Mouse (Mus musculus) macrophage (primary cell): ENCODE data around the gene Dhrs1. TPM values are rescaled to one million over a fixed set of nuclear protein-coding genes. Genes with fewer than 3 reads are reported as not detected.
A peak's percentile ranks its signal among the peaks of the same experiment; 100 is the strongest.
"Not testable (repeated sequence)": the region's sequence is repeated elsewhere in the genome, so short reads cannot be mapped to it uniquely, and the experiment has no call there.

Experiments used
- H3K27ac ChIP-seq: fragments of 350-480 bp; formaldehyde crosslinking; 2 replicates; pipeline ENCODE4 v1.9.0; 2021
- H3K36me3 ChIP-seq: fragments of 350-480 bp; formaldehyde crosslinking; 2 replicates; pipeline ENCODE4 v1.9.0; 2021; ENCODE audit errors: inconsistent target
- H3K4me3 ChIP-seq: fragments of 350-480 bp; formaldehyde crosslinking; 2 replicates; pipeline ENCODE4 v1.9.0; 2021; ENCODE audit errors: inconsistent target
- H3K79me2 ChIP-seq: fragments of 350-480 bp; formaldehyde crosslinking; 2 replicates; pipeline ENCODE4 v1.9.0; 2021; ENCODE audit errors: inconsistent target
- WGBS: methylation state at CpG from one replicate; pipeline ENCODE4 v1.1.7; 2026; ENCODE audit warnings: inconsistent platforms; ENCODE audit not compliant: missing documents; 5-methylcytosine and 5-hydroxymethylcytosine counted together
- polyA plus RNA-seq: library from polyadenylated mRNA; stranded (reverse); fragments of 250-400 nt; gene quantifications from 3 replicates; pipeline ENCODE4 v1.2.4, GENCODE M21; 2018; ENCODE audit warnings: inconsistent platforms

The Dhrs1 gene
- polyA plus RNA-seq, 1 experiment from 2014 or later: 106 TPM

GRCm38 (mm10) chr14:55777176-55777575, 31.7 kb upstream of the Dhrs1 start:
- H3K4me3 ChIP-seq: no peak overlapping the region
- 52% methylated on average over 3 of the region's 3 CpGs for WGBS

GRCm38 (mm10) chr14:55776711-55777110, 31.2 kb upstream of the Dhrs1 start:
- 65% methylated on average over 7 of the region's 7 CpGs for whole genome bisulfite sequencing

More at GRCm38 (mm10) chr14:55777176-55777575, 31.7 kb upstream of the Dhrs1 start:
- Histone ChIP-seq H3K36me3 (no peaks in the 10 kb centered on the region), H3K27ac (no peak overlapping the region), H3K79me2 (no peaks in the 10 kb centered on the region)

GRCm38 (mm10) chr14:55769087-55769703, 23.7 kb upstream of the Dhrs1 start:
- H3K36me3 ChIP-seq: no peaks in the 10 kb centered on the region
- WGBS: 93% methylated on average over 15 of the region's 16 CpGs
- H3K27ac ChIP-seq: no peak overlapping the region
- no peak overlapping the region for H3K4me3 ChIP-seq
- H3K79me2 ChIP-seq: no peaks in the 10 kb centered on the region

More at GRCm38 (mm10) chr14:55776711-55777110, 31.2 kb upstream of the Dhrs1 start:
- Histone ChIP-seq H3K36me3 (no peaks in the 10 kb centered on the region), H3K79me2 (no peaks in the 10 kb centered on the region), H3K27ac (no peak overlapping the region), H3K4me3 (no peak overlapping the region)

- WGBS: 55% methylated on average over 6 of the region's 6 CpGs
- Histone ChIP-seq H3K4me3 (no peak overlapping the region), H3K27ac (no peak overlapping the region), H3K36me3 (no peaks in the 10 kb centered on the region), H3K79me2 (no peaks in the 10 kb centered on the region)
Measured at GRCm38 (mm10) chr14:55768555-55768954, 23.1 kb upstream of the Dhrs1 start.

GRCm38 (mm10) chr14:55767519-55768414, 22.3 kb upstream of the Dhrs1 start:
- Histone ChIP-seq H3K36me3 (no peaks in the 10 kb centered on the region), H3K27ac (no peak overlapping the region), H3K4me3 (no peak overlapping the region), H3K79me2 (no peaks in the 10 kb centered on the region)
- 17% methylated on average over 52 of the region's 52 CpGs for WGBS

GRCm38 (mm10) chr14:55765696-55766095, 20.2 kb upstream of the Dhrs1 start, which contains the start of gene Ltb4r1:
TSS of gene Ltb4r1 (plus strand) at chr14:55765962.
- Histone ChIP-seq H3K79me2 (no peaks in the 10 kb centered on the region), H3K36me3 (no peaks in the 10 kb centered on the region), H3K27ac (peak within 1 kb of the TSS; percentile 71; the same call in 1 of the 2 replicates), H3K4me3 (no peak within 1 kb of the TSS)
- WGBS: 34% methylated on average over 4 of the region's 4 CpGs

- Histone ChIP-seq H3K79me2 (no peaks in the 10 kb centered on the region), H3K27ac (peak overlapping the region; percentile 71), H3K4me3 (no peak overlapping the region)
Measured at GRCm38 (mm10) chr14:55763166-55763565, 17.7 kb upstream of the Dhrs1 start.

GRCm38 (mm10) chr14:55762001-55762821, 16.7 kb upstream of the Dhrs1 start:
- peak overlapping the region; percentile 71 for H3K27ac ChIP-seq
- no peaks in the 10 kb centered on the region for H3K36me3 ChIP-seq
- no peaks in the 10 kb centered on the region for H3K79me2 ChIP-seq
- H3K4me3 ChIP-seq: no peak overlapping the region
- WGBS: 23% methylated on average over 74 of the region's 77 CpGs

More at GRCm38 (mm10) chr14:55763166-55763565, 17.7 kb upstream of the Dhrs1 start:
- H3K36me3 ChIP-seq: no peaks in the 10 kb centered on the region
- 5% methylated on average over 7 of the region's 7 CpGs for WGBS

GRCm38 (mm10) chr14:55761163-55761562, 15.7 kb upstream of the Dhrs1 start, which contains the start of gene Ltb4r2:
TSS of gene Ltb4r2 (plus strand) at chr14:55761428.
- Histone ChIP-seq H3K27ac (no peak within 1 kb of the TSS), H3K36me3 (no peaks in the 10 kb centered on the region), H3K4me3 (no peak within 1 kb of the TSS), H3K79me2 (no peaks in the 10 kb centered on the region)
- WGBS: 95% methylated on average over 6 of the region's 6 CpGs

- not testable (repeated sequence) for H3K27ac ChIP-seq, H3K4me3 ChIP-seq, H3K79me2 ChIP-seq, H3K36me3 ChIP-seq
- WGBS: 0% methylated on average over 5 of the region's 6 CpGs
Measured at GRCm38 (mm10) chr14:55760156-55760555, 14.7 kb upstream of the Dhrs1 start.

GRCm38 (mm10) chr14:55758363-55758784, 12.9 kb upstream of the Dhrs1 start, which contains the start of gene Cideb:
TSS of gene Cideb (minus strand) at chr14:55758458.
- 25% methylated on average over 8 of the region's 8 CpGs for WGBS
- H3K79me2 ChIP-seq: no peaks in the 10 kb centered on the region
- no peak within 1 kb of the TSS for H3K27ac ChIP-seq
- H3K4me3 ChIP-seq: no peak within 1 kb of the TSS
- H3K36me3 ChIP-seq: peaks cover 22% of the 10 kb centered on the region

- H3K4me3 ChIP-seq: no peak overlapping the region
- 58% methylated on average over 5 of the region's 6 CpGs for WGBS
- peaks cover 30% of the 10 kb centered on the region for H3K36me3 ChIP-seq
- H3K79me2 ChIP-seq: no peaks in the 10 kb centered on the region
- no peak overlapping the region for H3K27ac ChIP-seq
Measured at GRCm38 (mm10) chr14:55757566-55757965, 12.1 kb upstream of the Dhrs1 start.

GRCm38 (mm10) chr14:55747051-55747847, 1.8 kb upstream of the Dhrs1 start:
- 84% methylated on average over 10 of the region's 10 CpGs for WGBS
- Histone ChIP-seq H3K27ac (no peak overlapping the region), H3K4me3 (peak overlapping the region; percentile 90), H3K36me3 (peaks cover 46% of the 10 kb centered on the region), H3K79me2 (peaks cover 35% of the 10 kb centered on the region)
